Mouse (Mus musculus) midbrain, postnatal 0 days (tissue): Measurements from ENCODE around the gene D16Ertd472e. TPM values are rescaled to one million over a fixed set of nuclear protein-coding genes. Genes with fewer than 3 reads are reported as not detected.

ENCODE experiments used
- ATAC-seq: fragments of 200-750 bp; cut with Nextera tagmentation; 2 replicates; pipeline ENCODE4 v1.8.0; 2017; ENCODE audit warnings: moderate number of reproducible peaks, mild to moderate bottlenecking, moderate TSS enrichment, moderate library complexity; ENCODE audit not compliant: low FRiP score
- DNase-seq: peaks from one replicate; pipeline ENCODE4 v3.0.0-alpha.2; 2015; ENCODE audit warnings: low spot score
- H3K27ac ChIP-seq: fragments of 300-500 bp; sonication (generic); 2 replicates; pipeline ENCODE4 v1.5.1; 2014; ENCODE audit warnings: low read depth, mild to moderate bottlenecking, low read length, mixed read lengths
- H3K27me3 ChIP-seq: fragments of 300-500 bp; sonication (generic); 2 replicates; pipeline ENCODE4 v1.6.1; 2014; ENCODE audit warnings: low read length, control low read depth, mixed read lengths; ENCODE audit not compliant: insufficient read depth
- H3K36me3 ChIP-seq: fragments of 300-500 bp; sonication (generic); 2 replicates; pipeline ENCODE4 v1.6.1; 2014; ENCODE audit warnings: low read length, control low read depth, mixed read lengths; ENCODE audit not compliant: insufficient read depth
- H3K4me1 ChIP-seq: fragments of 300-500 bp; sonication (generic); 2 replicates; pipeline ENCODE4 v1.6.1; 2014; ENCODE audit warnings: mild to moderate bottlenecking, control low read depth, antibody characterized with exemption, low read length, mixed read lengths; ENCODE audit not compliant: insufficient read depth
- H3K4me2 ChIP-seq: fragments of 300-500 bp; sonication (generic); 2 replicates; pipeline ENCODE4 v1.6.1; 2014; ENCODE audit warnings: low read depth, mild to moderate bottlenecking, low read length, mixed read lengths; ENCODE audit not compliant: poor library complexity, severe bottlenecking
- H3K4me3 ChIP-seq: fragments of 300-500 bp; sonication (generic); 2 replicates; pipeline ENCODE4 v1.5.1; 2014; ENCODE audit warnings: low read depth, mild to moderate bottlenecking, low read length, moderate library complexity
- H3K9ac ChIP-seq: fragments of 300-500 bp; sonication (generic); replicated peaks from 2 replicates; pipeline ENCODE4 v1.6.1; 2014; ENCODE audit warnings: mild to moderate bottlenecking, low read length, moderate library complexity, mixed read lengths; ENCODE audit not compliant: poor library complexity, severe bottlenecking
- H3K9me3 ChIP-seq: fragments of 300-500 bp; sonication (generic); 2 replicates; pipeline ENCODE4 v1.6.1; 2016; ENCODE audit warnings: low read length, control low read depth
- CTCF ChIP-seq: IDR thresholded peaks from 2 replicates; pipeline ENCODE4 v1.5.1; 2016; ENCODE audit warnings: antibody characterized with exemption, mild to moderate bottlenecking
- WGBS: fragments of 180-500 bp; shearing (Covaris S2); extraction: QIAGEN DNeasy Blood & Tissue Kit; methylation state at CpG from one replicate; pipeline ENCODE4 v1.1.7; 2014; 5-methylcytosine and 5-hydroxymethylcytosine counted together
- polyA plus RNA-seq: library from polyadenylated mRNA; unstranded; fragments of >200 nt; fragmentation: Nextera tagmentation; extraction: Ambion mirVana; gene quantifications from 2 replicates; pipeline ENCODE4 v1.2.1, GENCODE M21; 2015
- total RNA-seq: library from RNA; depleted of rRNA; stranded (reverse); fragments of >200 nt; gene quantifications from 2 replicates; pipeline ENCODE4 v1.2.3, GENCODE M21; 2014; rRNA removed

Gene D16Ertd472e
- total RNA-seq (5.7 and 7.1 TPM in 2 replicates), polyA plus RNA-seq (3.4 and 5.6 TPM in 2 replicates)

DNA sequence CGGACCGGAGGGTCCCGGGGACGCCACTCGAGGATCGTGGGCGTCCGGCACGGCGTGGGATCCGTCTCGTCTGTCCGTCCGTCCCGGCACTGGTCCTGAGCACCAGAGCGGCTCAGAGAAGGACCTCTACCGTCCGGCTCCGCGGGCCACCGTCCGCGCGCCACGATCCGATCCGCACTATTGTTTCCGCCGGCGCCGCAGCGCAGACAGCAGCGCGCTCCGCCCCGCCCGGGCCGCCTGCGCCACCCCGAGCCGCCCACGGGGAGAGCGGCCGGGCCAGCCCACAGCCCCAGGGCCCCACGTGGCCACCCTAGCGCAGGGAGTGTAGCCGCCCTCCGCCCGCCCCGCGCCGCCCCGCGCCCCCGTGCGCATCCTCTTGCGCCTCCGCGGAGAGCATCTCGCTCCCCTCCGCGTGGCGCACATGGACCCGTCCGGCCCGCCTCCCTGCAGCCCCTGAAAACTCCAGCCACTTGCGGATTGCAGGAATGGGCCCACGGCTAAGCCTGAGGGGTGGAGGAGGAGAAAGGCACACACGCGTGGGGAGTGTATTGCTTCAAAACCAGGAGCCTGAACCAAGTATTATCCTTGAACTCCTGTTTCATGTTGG is at the start of gene D16Ertd472e:
Gene D16Ertd472e, minus strand, starts transcription at position 231 of the 607 bp plus-strand sequence.
- ATAC-seq: peak; percentile 97

DNA sequence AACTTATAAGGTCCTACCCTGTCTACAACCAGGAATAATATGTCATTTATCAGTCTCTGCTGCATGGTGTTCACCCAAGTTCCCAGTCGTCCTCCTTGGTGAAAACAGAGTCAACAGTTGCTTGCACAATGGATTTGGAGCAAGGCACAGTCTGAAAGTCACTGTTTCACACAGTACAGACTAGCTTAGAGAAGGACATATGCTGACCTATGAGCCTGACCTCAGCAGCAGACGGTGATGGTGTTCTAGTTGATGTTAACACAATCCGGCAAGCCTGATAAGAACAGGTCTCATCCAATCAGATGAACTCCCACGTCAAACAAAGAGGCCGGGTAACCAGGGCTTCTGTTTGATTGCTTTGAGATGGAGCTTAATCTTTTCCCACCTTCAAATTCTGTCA is 46.2 kb upstream of the D16Ertd472e start:
- no peak for ATAC-seq
- DNase-seq: no peak
- 59% methylated on average over 5 of the region's 5 CpGs for WGBS

More for the DNA sequence above, at the start of gene D16Ertd472e:
- Histone ChIP-seq H3K9ac (peak within 1 kb of the TSS; percentile 51), H3K4me1 (peaks cover 6% of the 10 kb centered on the region; the same call in 1 of the 2 replicates), H3K36me3 (no peaks in the 10 kb centered on the region), H3K27ac (peak within 1 kb of the TSS; percentile 28), H3K4me2 (peak within 1 kb of the TSS; percentile 77), H3K9me3 (no peaks in the 10 kb centered on the region), H3K4me3 (peak within 1 kb of the TSS; percentile 75), H3K27me3 (no peaks in the 10 kb centered on the region)
- 0% methylated on average over 69 of the region's 70 CpGs for WGBS
- DNase-seq: peak; percentile 86
- no peak; the same call in 1 of the 2 replicates for TF ChIP-seq CTCF

DNA sequence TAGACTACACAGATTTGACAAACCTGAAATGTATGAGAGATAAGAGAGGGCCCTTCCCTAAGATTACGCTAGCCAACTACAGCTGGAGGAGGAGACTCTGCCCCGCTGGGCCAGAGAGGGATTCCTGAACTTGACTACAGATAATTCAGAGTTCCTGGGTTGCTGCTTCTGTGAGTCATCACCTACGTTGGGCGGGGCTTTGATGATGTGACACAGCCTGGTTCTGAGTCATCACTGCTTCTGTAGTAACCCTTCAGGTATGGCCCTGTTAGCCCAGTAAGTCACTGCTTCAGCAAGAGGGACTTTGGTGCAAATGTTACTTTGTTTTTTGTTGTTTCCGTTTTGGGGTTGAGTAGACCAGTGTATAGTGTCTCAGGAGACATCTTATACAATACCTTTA is 42.9 kb upstream of the D16Ertd472e start:
- Histone ChIP-seq H3K9ac (no peak overlapping the region), H3K4me3 (no peak overlapping the region), H3K9me3 (no peaks in the 10 kb centered on the region), H3K4me1 (no peaks in the 10 kb centered on the region), H3K4me2 (no peak overlapping the region), H3K27ac (no peak overlapping the region), H3K27me3 (no peaks in the 10 kb centered on the region), H3K36me3 (no peaks in the 10 kb centered on the region)
- no peak for DNase-seq
- WGBS: 86% methylated on average over 5 of the region's 5 CpGs
- TF ChIP-seq CTCF: no peak
- no peak for ATAC-seq

More for the DNA sequence above, 46.2 kb upstream of the D16Ertd472e start:
- H3K4me1 ChIP-seq: no peaks in the 10 kb centered on the region
- no peaks in the 10 kb centered on the region for H3K9me3 ChIP-seq
- no peaks in the 10 kb centered on the region for H3K27me3 ChIP-seq
- no peak overlapping the region for H3K4me3 ChIP-seq
- no peak overlapping the region for H3K9ac ChIP-seq
- TF ChIP-seq CTCF: no peak
- H3K27ac ChIP-seq: no peak overlapping the region
- no peak overlapping the region for H3K4me2 ChIP-seq
- H3K36me3 ChIP-seq: no peaks in the 10 kb centered on the region

DNA sequence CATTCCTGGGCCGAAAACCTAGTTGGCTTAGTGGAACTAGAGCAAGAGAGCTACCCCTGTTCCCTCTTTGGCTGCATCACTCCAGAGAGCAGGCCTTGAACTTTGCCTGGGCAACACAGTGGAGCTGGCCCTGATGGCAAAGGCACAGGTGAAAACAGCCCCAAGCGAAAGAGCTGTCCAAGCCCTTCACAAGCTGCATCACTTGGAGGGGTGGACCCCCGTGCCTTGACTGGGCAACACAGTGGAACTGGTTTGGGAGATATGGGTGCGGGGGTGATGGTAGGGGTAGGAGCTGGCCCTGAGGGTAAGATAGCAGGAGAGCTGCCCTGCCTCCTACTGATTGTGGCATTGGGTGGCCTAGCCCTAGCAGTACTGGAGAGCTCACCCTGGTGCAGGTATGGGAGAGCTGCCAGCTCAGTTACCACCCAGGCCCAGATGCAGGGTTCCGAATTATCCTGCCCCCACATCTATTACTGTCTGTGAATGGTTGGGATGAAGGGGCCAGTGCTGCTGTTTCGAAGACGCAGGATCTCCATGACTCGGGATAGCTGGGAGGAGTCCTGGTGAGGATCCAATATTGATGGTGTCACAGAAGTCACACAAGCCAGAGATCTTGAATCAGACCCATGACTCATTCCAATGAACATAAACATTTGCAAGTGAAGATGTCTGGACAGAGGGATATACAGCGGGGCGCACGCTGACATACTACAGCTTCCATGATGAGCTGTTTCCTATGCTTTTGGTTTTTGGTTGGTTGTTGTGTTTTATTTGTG is 41.4 kb upstream of the D16Ertd472e start:
- TF ChIP-seq CTCF: no peak
- no peaks in the 10 kb centered on the region for H3K9me3 ChIP-seq
- H3K36me3 ChIP-seq: no peaks in the 10 kb centered on the region
- no peaks in the 10 kb centered on the region for H3K27me3 ChIP-seq
- 97% methylated on average over 11 of the region's 11 CpGs for WGBS
- no peaks in the 10 kb centered on the region for H3K4me1 ChIP-seq
- ATAC-seq (no peak), DNase-seq (no peak)
- H3K9ac ChIP-seq: no peak overlapping the region
- no peak overlapping the region for H3K27ac ChIP-seq
- no peak overlapping the region for H3K4me2 ChIP-seq
- H3K4me3 ChIP-seq: no peak overlapping the region

DNA sequence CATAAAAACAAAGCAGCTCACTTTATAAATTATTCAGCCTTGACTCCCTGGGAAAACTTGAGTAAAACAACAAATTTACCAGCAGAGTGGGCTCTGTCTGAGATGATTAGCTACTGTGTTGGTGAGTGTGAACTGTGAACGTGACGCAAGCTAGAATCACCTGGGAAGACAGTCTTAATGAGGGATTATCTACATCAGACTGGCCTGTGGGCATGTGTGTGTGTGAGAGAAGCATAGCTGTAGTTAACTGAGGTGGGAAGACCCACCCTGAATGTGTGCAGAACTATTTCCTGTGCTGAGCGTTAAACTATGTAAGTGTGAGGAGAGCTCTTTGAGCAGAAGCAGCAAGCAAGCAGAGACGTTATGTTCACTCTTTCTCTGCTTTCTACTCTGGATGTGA is 29.7 kb upstream of the D16Ertd472e start:
- TF ChIP-seq CTCF: no peak
- WGBS: 65% methylated on average over 4 of the region's 4 CpGs
- H3K27me3 ChIP-seq: no peaks in the 10 kb centered on the region
- no peak overlapping the region for H3K4me3 ChIP-seq
- H3K9ac ChIP-seq: no peak overlapping the region
- DNase-seq: no peak
- H3K4me2 ChIP-seq: no peak overlapping the region
- H3K27ac ChIP-seq: no peak overlapping the region
- ATAC-seq: no peak
- H3K9me3 ChIP-seq: peaks cover 8% of the 10 kb centered on the region; the same call in 1 of the 2 replicates
- H3K4me1 ChIP-seq: no peaks in the 10 kb centered on the region
- no peaks in the 10 kb centered on the region for H3K36me3 ChIP-seq

DNA sequence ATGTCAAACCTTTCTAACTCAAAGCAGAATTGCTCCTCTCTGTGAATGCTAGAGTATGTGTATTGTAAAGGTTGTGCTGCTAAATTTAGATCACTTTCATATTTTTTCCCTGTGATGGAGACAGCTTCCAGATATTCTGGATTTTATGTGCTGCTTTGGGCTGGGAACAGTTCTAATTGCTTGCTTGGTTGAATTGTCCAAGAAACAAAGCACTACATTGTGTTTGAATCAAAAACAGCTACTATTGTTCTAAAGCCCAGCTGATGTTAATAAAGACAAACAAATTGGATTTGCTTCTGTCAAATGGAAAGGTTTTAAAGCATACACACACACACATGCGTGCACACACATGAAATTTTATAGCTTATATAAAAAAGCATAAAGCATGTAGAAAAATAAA is 22.4 kb upstream of the D16Ertd472e start:
- H3K4me1 ChIP-seq: no peaks in the 10 kb centered on the region
- H3K27ac ChIP-seq: no peak overlapping the region
- no peaks in the 10 kb centered on the region for H3K36me3 ChIP-seq
- TF ChIP-seq CTCF: no peak
- H3K27me3 ChIP-seq: no peaks in the 10 kb centered on the region
- peaks cover 8% of the 10 kb centered on the region; the same call in 1 of the 2 replicates for H3K9me3 ChIP-seq
- H3K9ac ChIP-seq: no peak overlapping the region
- no peak for DNase-seq
- no peak overlapping the region for H3K4me2 ChIP-seq
- ATAC-seq: no peak
- 89% methylated on average over 1 of the region's 1 CpGs for WGBS
- no peak overlapping the region for H3K4me3 ChIP-seq
